Mouse (Mus musculus): Measurements from ENCODE around the gene Ednra. TPM values are rescaled to one million over a fixed set of nuclear protein-coding genes. Genes with fewer than 3 reads are reported as not detected.

Ednra gene
- polyA plus RNA-seq, 1 experiment from 2014 or later = 49.0 TPM

GRCm38 (mm10) chr8:77623677-77624209 lies 100.5 kb downstream of the Ednra start:
- Histone ChIP-seq H3K36me3 (ENCODE audit: control insufficient read depth, insufficient read depth, low read length) (no peaks in the 10 kb centered on the region), H3K4me1 (ENCODE audit: control insufficient read depth in 2 of 2, insufficient read depth in 2 of 2, low read length in 2 of 2) (no peaks in the 10 kb centered on the region), H3K9ac (ENCODE audit: low read length) (no peak overlapping the region), H3K27ac (replicated peaks in 1 of 2; ENCODE audit: control insufficient read depth in 1 of 2, insufficient read depth in 1 of 2, low read depth in 2 of 2, low read length in 2 of 2) (no peak overlapping the region), H3K9me3 (ENCODE audit: control insufficient read depth, low read length) (no peaks in the 10 kb centered on the region), H3K4me2 (ENCODE audit: low read length) (no peak overlapping the region), H3K4me3 (ENCODE audit: control insufficient read depth in 1 of 2, insufficient read depth in 1 of 2, low read depth in 1 of 2, low read length in 2 of 2) (no peak overlapping the region), H3K27me3 (ENCODE audit: control insufficient read depth, insufficient read depth, low read length) (no peaks in the 10 kb centered on the region)
- ATAC-seq (ENCODE audit: insufficient number of reproducible peaks, insufficient read depth, low FRiP score, low read depth) = no peak
- 90% methylated on average over 7 of the region's 7 CpGs for WGBS

- Histone ChIP-seq H3K4me3 (ENCODE audit: control insufficient read depth in 1 of 2, insufficient read depth in 1 of 2, low read depth in 1 of 2, low read length in 2 of 2) (no peak overlapping the region), H3K9me3 (ENCODE audit: control insufficient read depth, low read length) (no peaks in the 10 kb centered on the region), H3K4me2 (ENCODE audit: low read length) (no peak overlapping the region), H3K27ac (replicated peaks in 1 of 2; ENCODE audit: control insufficient read depth in 1 of 2, insufficient read depth in 1 of 2, low read depth in 2 of 2, low read length in 2 of 2) (no peak overlapping the region), H3K4me1 (ENCODE audit: control insufficient read depth in 2 of 2, insufficient read depth in 2 of 2, low read length in 2 of 2) (no peaks in the 10 kb centered on the region), H3K9ac (ENCODE audit: low read length) (no peak overlapping the region), H3K36me3 (ENCODE audit: control insufficient read depth, insufficient read depth, low read length) (no peaks in the 10 kb centered on the region), H3K27me3 (ENCODE audit: control insufficient read depth, insufficient read depth, low read length) (no peaks in the 10 kb centered on the region)
- WGBS = 77% methylated on average over 2 of the region's 2 CpGs
- ATAC-seq (ENCODE audit: insufficient number of reproducible peaks, insufficient read depth, low FRiP score, low read depth) = no peak
Observed at GRCm38 (mm10) chr8:77617916-77618315, 106.3 kb downstream of the Ednra start.

Other genes with a start within 250 kb of the Ednra start
- 24.2 and 26.2 TPM in 2 replicates for gene Arhgap10, start 206.5 kb downstream of the Ednra start, polyA plus RNA-seq (2014; fragmentation: Nextera tagmentation; extraction: Ambion mirVana)
- gene Prmt9, start 175.1 kb downstream of the Ednra start, polyA plus RNA-seq (2014; fragmentation: Nextera tagmentation; extraction: Ambion mirVana) = 14.7 and 16.7 TPM in 2 replicates
- 25.0 and 25.7 TPM in 2 replicates for gene Tmem184c, start 113.8 kb downstream of the Ednra start, polyA plus RNA-seq (2014; fragmentation: Nextera tagmentation; extraction: Ambion mirVana)

All from heart, embryonic 14.5 days (tissue).